In the genomic region with DNA sequence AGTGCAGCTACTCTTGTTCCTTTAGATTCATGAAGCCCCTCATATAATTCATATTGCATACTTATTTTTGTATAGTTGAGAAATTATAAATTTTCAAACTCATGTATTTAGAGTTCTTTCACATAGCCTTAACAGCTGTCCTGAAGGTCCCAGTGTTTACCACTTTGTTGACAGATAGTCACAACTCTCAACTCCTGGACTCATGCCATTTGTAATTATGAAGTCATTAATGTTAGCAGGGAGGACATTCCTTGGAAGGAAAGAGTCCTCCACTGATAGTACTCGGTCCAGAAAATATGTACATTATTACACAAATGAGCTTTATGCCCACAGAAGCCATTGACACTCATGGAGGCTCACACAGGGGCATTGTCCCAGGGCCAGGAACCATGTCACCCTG, we compare ENCODE assay signal across 23 mouse cellular contexts.
"Had no signal": no experiment of that assay in that cellular context is flagged by ENCODE, and none has a peak within 500 bp of the region (broad histone marks: within the 10 kb centered on the region; RNA-seq: fewer than 3 reads in every experiment).

No protein-coding gene starts in this region.

- H3K36me3 ChIP-seq: forebrain, embryonic 15.5 days; heart, embryonic 10.5 days; heart, embryonic 13.5 days; heart, embryonic 15.5 days; hindbrain, embryonic 13.5 days; hindbrain, embryonic 15.5 days; limb, embryonic 13.5 days; limb, embryonic 15.5 days had no signal

- H3K4me1 ChIP-seq: forebrain, embryonic 15.5 days; heart, embryonic 10.5 days; heart, embryonic 13.5 days; heart, embryonic 15.5 days; hindbrain, embryonic 13.5 days; hindbrain, embryonic 15.5 days; limb, embryonic 13.5 days; limb, embryonic 15.5 days had no signal

- H3K27ac ChIP-seq: forebrain, embryonic 15.5 days; heart, embryonic 10.5 days; heart, embryonic 13.5 days; heart, embryonic 15.5 days; hindbrain, embryonic 13.5 days; hindbrain, embryonic 15.5 days; hindbrain, postnatal 0 days; limb, embryonic 13.5 days; limb, embryonic 15.5 days had no signal

- H3K9me3 ChIP-seq: forebrain, embryonic 15.5 days; heart, embryonic 10.5 days; heart, embryonic 13.5 days; heart, embryonic 15.5 days; hindbrain, embryonic 13.5 days; hindbrain, embryonic 15.5 days; limb, embryonic 13.5 days; limb, embryonic 15.5 days had no signal

- DNase-seq: forebrain, postnatal 0 days; gastrocnemius, postnatal 14 days; gastrocnemius, postnatal 36 days; heart, adult 18-20 months; heart, postnatal 14 days; heart, postnatal 36 days; kidney, adult 11 months; kidney, adult 2 months; kidney, postnatal 14 days; kidney, postnatal 36 days; layer of hippocampus, adult 9-11 months; layer of hippocampus, postnatal 36 days; left cerebral cortex, postnatal 4 days had no signal

- ATAC-seq: forebrain, embryonic 15.5 days; forebrain, postnatal 0 days; hindbrain, postnatal 0 days; intestine, embryonic 16.5 days had no signal

- H3K4me3 ChIP-seq: forebrain, embryonic 15.5 days; heart, embryonic 10.5 days; heart, embryonic 13.5 days; heart, embryonic 15.5 days; hindbrain, embryonic 13.5 days; hindbrain, embryonic 15.5 days; limb, embryonic 13.5 days; limb, embryonic 15.5 days had no signal

- H3K9ac ChIP-seq: forebrain, embryonic 15.5 days; forebrain, postnatal 0 days; heart, embryonic 13.5 days; heart, embryonic 15.5 days; hindbrain, embryonic 13.5 days; hindbrain, embryonic 15.5 days; limb, embryonic 13.5 days; limb, embryonic 15.5 days had no signal

- H3K27me3 ChIP-seq: forebrain, embryonic 15.5 days; heart, embryonic 13.5 days; heart, embryonic 15.5 days; hindbrain, embryonic 13.5 days; hindbrain, embryonic 15.5 days; limb, embryonic 13.5 days; limb, embryonic 15.5 days had no signal

- H3K4me2 ChIP-seq: forebrain, embryonic 15.5 days; heart, embryonic 13.5 days; heart, embryonic 15.5 days; hindbrain, embryonic 13.5 days; hindbrain, embryonic 15.5 days; limb, embryonic 13.5 days; limb, embryonic 15.5 days had no signal
